Mouse (Mus musculus) adrenal gland, postnatal 36 days (tissue): ENCODE measurements around the gene Jpt2. TPM values are rescaled to one million over a fixed set of nuclear protein-coding genes. Genes with fewer than 3 reads are reported as not detected.

ENCODE experiments used
- total RNA-seq, 2 experiments: library from RNA; stranded (reverse); gene quantifications; 2 replicates each; pipeline ENCODE4 v1.2.3; 2021

Gene Jpt2
- total RNA-seq, 2 experiments from 2014 or later = 25.1 to 26.4 TPM

Other genes starting within 250 kb of the Jpt2 start
- not detected for gene Rnf151, start 242.6 kb downstream of the Jpt2 start, total RNA-seq
- 100 to 1,000 TPM; 720 to 747 TPM for gene Rps2, start 242.6 kb downstream of the Jpt2 start, total RNA-seq
- 100 to 1,000 TPM; 239 to 246 TPM for gene Ndufb10, start 236.2 kb downstream of the Jpt2 start, total RNA-seq
- gene Rpl3l, start 232.9 kb downstream of the Jpt2 start, total RNA-seq = under 1 TPM in 1 of 2 experiments, not detected in 1; 0.40 TPM
- gene Msrb1, start 224.0 kb downstream of the Jpt2 start, total RNA-seq = 10 to 100 TPM; 84.2 to 86.1 TPM
- gene Hs3st6, start 207.7 kb downstream of the Jpt2 start, total RNA-seq = 1 to 10 TPM; 1.8 to 2.2 TPM
- 1 to 10 TPM; 1.0 to 1.1 TPM for gene Meiob, start 156.4 kb downstream of the Jpt2 start, total RNA-seq
- 100 to 1,000 TPM in 1 of 2 experiments, 10 to 100 TPM in 1; 97.1 to 102 TPM for gene Hagh, start 120.5 kb downstream of the Jpt2 start, total RNA-seq
- 10 to 100 TPM; 22.7 to 39.8 TPM for gene Fahd1, start 110.3 kb downstream of the Jpt2 start, total RNA-seq
- 1 to 10 TPM; 4.1 to 4.3 TPM for gene Igfals, start 94.7 kb downstream of the Jpt2 start, total RNA-seq
- 10 to 100 TPM; 47.7 to 57.9 TPM for gene Nubp2, start 74.3 kb downstream of the Jpt2 start, total RNA-seq
- 10 to 100 TPM; 31.2 to 34.7 TPM for gene Spsb3, start 74.0 kb downstream of the Jpt2 start, total RNA-seq
- gene Eme2, start 65.6 kb downstream of the Jpt2 start, total RNA-seq = 10 to 100 TPM; 41.0 to 42.3 TPM
- gene Mrps34, start 65.6 kb downstream of the Jpt2 start, total RNA-seq = 100 to 1,000 TPM; 109 to 177 TPM
- 100 to 1,000 TPM in 1 of 2 experiments, 10 to 100 TPM in 1; 51.3 to 113 TPM for gene Nme3, start 64.2 kb downstream of the Jpt2 start, total RNA-seq
- 100 to 1,000 TPM in 1 of 2 experiments, 10 to 100 TPM in 1; 82.1 to 126 TPM for gene Mapk8ip3, start 23.7 kb downstream of the Jpt2 start, total RNA-seq
- gene Cramp1l, start 55.1 kb upstream of the Jpt2 start, total RNA-seq = 10 to 100 TPM; 18.8 to 21.5 TPM
- 10 to 100 TPM; 18.9 to 32.1 TPM for gene Ift140, start 55.4 kb upstream of the Jpt2 start, total RNA-seq
- gene Tmem204, start 122.9 kb upstream of the Jpt2 start, total RNA-seq = 10 to 100 TPM; 31.4 to 39.7 TPM
- gene Telo2, start 155.3 kb upstream of the Jpt2 start, total RNA-seq = 10 to 100 TPM; 19.7 to 22.4 TPM
- not detected for gene Ptx4, start 160.1 kb upstream of the Jpt2 start, total RNA-seq
- gene Clcn7, start 172.7 kb upstream of the Jpt2 start, total RNA-seq = 10 to 100 TPM; 42.0 to 43.8 TPM
- gene Ccdc154, start 201.8 kb upstream of the Jpt2 start, total RNA-seq = not detected
- gene Gm38655, start 214.8 kb upstream of the Jpt2 start, total RNA-seq = under 1 TPM in 1 of 2 experiments, not detected in 1; 0.43 TPM
- 10 to 100 TPM; 18.7 to 20.7 TPM for gene BC003965, start 223.9 kb upstream of the Jpt2 start, total RNA-seq
- gene Unkl, start 227.7 kb upstream of the Jpt2 start, total RNA-seq = 10 to 100 TPM; 16.5 to 17.6 TPM